Mouse (Mus musculus) layer of hippocampus, adult 2 months (tissue): ENCODE data around the gene Cnpy1. TPM values are rescaled to one million over a fixed set of nuclear protein-coding genes. Genes with fewer than 3 reads are reported as not detected.

ENCODE experiments used
- DNase-seq, 2 experiments: peaks; one replicate each; pipeline ENCODE4 v3.0.0; 2022; ENCODE audit warnings: low spot score in 2 of 2
- H3K27ac ChIP-seq: fragments of 200-600 bp; 2 replicates; pipeline ENCODE4 v1.8.1; 2022
- H3K4me3 ChIP-seq: fragments of 200-600 bp; 2 replicates; pipeline ENCODE4 v1.8.1; 2022; ENCODE audit warnings: mild to moderate bottlenecking
- CTCF ChIP-seq: fragments of 200-600 bp; conservative IDR thresholded peaks from 2 replicates; pipeline ENCODE4 v1.8.1; 2022; ENCODE audit warnings: antibody characterized with exemption, mild to moderate bottlenecking, moderate library complexity
- total RNA-seq, 2 experiments: library from RNA; stranded (reverse); gene quantifications; 2 replicates each; pipeline ENCODE4 v1.2.3; 2021

Gene Cnpy1
- total RNA-seq, 2 experiments from 2014 or later = 0.51 TPM; not detected in 1

DNA sequence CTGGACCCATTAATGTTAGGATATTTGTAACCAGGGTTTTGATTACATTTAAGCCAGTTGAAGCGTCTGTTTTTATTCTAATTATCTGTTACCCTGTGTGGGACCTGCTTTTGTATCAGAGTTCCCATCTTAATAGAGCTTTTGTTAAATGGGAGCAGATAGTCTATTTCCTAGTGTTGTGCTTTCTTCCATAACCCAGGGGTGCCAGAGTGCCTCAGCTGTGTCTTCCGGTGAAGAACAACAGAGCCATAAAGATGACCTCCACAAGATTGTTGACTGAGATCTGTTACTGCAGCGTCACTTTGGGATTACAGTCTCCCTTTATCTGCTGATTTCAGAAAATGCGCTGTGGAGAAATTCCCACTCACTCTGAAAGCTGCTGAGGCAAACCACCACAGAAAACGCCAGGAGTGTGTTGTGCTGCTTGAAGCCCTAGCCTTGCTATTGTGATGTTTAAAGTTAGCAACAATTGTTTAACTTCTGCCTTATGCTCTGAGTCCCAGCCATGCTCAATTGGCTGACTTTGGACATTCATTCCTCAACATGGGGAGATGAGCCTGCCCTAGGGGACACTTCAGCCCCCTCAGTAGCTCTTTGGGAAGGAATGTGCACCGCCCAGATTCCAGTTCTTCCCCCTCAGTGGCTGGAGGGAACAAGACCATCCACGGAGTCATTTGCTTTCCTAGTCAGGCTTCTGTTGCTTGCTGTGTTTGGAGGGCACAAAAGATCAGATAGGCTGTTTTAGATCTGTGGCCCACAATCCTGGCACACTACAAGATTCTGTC, 46.3 kb downstream of the Cnpy1 start:
- TF ChIP-seq CTCF = no peak
- H3K27ac ChIP-seq = no peak overlapping the region
- no peak overlapping the region for H3K4me3 ChIP-seq
- no peak for DNase-seq

DNA sequence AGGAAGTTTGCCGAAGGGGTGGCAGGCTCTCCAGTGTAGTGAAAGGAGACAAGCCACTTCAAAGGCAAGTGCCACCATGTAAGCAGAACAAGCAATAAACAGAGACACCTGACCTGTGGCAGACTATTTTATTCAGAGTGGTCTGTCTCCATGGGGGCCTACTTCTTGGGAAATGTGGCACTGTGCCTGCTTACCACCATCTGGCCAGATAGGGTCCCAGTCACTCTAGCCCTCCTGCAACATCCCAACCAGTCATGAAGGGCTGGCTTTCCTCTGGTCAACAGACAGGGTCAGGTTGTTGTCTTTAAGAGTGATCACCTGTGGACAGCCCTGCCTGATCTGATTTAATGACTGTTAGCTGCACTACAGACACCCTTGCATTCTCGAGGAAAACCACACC, 50.1 kb downstream of the Cnpy1 start:
- H3K4me3 ChIP-seq = no peak overlapping the region
- no peak for TF ChIP-seq CTCF
- no peak for DNase-seq
- no peak overlapping the region for H3K27ac ChIP-seq

DNA sequence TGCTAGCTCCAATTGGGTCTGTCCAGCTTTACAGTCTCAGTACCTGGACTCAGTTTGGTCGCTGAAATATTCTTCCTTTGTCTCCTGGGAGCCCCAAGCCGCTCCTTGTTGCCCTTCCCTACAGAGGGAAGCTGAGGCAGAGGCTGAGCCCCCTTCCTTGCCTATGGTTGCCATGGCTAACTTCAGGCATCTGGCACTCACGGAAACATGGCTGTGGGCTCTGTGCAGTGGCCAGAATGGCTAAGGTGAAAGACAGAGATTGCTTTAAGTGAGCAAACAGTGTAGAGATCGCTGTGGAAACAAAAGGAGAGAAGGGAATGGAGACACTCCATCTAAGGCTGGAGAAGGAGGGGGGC, 53.5 kb downstream of the Cnpy1 start:
- Histone ChIP-seq H3K27ac (no peak overlapping the region), H3K4me3 (no peak overlapping the region)
- no peak for DNase-seq
- TF ChIP-seq CTCF = no peak

DNA sequence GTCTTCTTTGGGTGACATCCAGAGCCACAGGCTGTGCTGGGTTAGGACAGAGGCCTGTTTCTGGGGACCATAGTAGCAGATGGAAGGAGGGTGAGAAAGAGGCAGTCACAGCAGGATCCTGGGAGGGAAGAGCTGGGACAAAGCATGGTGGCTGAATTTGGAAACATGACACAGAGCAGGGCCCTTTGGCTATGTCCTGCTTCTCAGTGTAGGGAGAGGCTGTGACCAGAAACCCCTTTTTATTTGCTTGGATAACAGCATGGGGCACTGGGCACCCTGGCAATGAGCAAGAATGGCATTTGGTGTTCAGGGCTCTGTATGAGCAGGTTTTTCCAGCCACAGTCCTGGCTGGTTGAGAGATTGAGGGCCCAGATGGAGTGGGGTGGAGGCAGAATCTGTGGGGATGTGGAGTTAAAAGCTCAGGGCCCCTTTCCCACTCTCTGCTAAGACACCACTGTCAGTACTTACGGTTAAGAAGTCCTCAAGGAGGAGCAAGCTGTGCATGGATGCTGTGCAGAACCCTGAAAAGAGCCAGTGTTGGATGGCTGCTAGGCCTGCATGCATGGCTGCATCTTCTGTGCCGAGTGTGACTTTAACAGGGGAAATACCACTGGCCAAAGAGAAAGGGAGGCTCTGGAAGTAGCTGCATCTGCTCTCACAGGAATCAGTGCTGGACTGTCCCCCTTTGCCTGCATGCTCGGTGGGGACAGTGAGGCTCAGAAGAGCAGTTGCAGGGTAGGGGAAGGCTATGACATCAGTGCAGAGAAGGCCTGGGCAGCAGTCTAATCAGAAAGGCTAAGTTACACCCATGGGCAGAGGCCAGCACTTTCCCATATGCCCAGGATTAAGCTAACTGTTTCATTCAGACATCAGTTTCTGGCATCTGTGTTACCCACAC, 54.2 kb downstream of the Cnpy1 start:
- Histone ChIP-seq H3K4me3 (no peak overlapping the region), H3K27ac (no peak overlapping the region)
- no peak for TF ChIP-seq CTCF
- no peak for DNase-seq

DNA sequence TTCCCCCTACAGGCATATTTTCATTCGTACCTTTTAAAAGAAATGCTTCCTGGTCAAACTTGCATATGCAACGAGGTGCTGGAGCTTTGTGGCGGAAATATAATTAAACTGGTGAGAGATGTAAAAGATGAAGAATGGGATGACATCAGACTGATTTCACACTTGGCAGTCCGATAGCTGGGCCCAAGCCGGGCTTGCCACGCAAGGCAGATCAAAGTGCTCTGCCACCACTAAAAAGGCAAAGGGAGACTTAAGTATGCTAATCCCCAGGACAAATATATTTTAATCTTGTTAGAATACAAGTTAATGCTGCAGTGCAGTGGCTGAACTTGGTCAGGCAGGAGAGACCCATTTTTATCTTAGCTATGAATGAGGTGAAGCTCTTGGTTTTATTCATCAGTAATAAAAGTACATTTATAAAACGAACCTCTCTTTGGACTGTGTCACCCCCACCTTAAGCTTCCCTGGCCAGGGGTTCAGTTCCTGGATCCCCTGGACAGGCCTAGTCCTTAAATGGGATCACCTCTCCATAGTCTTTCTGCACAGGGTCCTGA, 66.3 kb downstream of the Cnpy1 start:
- no peak for TF ChIP-seq CTCF
- no peak for DNase-seq
- Histone ChIP-seq H3K4me3 (no peak overlapping the region), H3K27ac (no peak overlapping the region)

DNA sequence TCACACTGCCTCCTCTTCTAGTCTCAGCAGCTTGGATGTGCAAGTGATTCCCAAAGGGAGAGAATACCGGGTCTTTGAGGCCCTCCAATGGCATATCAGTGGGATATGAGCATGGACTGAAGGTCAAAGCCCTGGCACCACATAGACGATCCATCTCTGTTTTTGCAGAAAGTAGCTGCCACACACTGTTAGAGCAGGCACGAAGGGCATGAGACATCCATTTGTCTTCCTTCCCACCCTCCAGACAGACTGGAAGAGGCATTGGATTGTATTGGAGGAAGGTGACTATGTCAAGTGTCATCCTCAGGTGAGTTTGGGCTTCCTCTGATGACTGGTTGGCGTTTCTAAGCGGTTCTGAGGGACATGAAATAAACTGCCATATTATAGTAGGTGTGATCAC, 67.3 kb downstream of the Cnpy1 start:
- H3K4me3 ChIP-seq = no peak overlapping the region
- H3K27ac ChIP-seq = no peak overlapping the region
- no peak for DNase-seq
- TF ChIP-seq CTCF = no peak

DNA sequence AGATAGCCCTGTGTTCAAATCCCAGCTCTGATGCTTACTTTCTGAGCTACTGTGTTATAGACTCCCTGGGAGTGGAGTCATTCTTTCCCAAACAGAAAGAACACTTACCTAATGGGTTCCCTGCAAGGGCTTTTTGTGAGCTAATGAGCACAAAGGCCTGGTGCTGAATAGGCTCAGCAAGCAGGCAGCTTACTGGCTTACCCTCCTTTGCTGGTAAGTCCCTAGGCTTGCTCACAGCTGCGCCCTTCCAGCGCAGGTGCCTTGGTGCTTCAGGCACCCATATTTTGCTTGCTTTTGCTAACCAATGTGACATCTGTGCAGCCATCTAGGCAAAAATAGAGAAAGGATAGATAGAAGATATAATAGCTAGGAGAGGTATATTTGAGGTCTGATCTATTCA, 69.0 kb downstream of the Cnpy1 start:
- H3K27ac ChIP-seq = no peak overlapping the region
- no peak for TF ChIP-seq CTCF
- no peak overlapping the region for H3K4me3 ChIP-seq
- DNase-seq = no peak

DNA sequence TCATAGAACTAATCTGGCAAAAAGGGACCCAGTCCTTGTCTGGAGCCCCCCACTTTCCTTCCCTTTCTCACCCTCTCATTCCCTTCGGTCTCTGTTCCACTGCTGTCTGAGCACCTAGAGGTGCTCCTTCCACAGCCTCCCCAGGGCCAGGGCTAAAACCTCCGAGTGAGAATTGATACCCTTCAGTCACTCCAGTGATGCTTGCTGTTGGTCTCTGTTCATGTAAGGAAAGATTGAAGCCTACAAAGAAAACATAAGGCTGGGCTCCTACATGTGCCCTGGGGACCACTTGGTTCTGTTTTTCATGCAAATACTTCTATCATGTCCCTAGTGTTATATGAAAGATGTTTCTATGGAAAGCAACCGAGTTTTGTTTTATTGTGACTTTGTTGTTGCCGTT, 69.6 kb downstream of the Cnpy1 start:
- no peak for DNase-seq
- H3K4me3 ChIP-seq = no peak overlapping the region
- H3K27ac ChIP-seq = no peak overlapping the region
- no peak for TF ChIP-seq CTCF

DNA sequence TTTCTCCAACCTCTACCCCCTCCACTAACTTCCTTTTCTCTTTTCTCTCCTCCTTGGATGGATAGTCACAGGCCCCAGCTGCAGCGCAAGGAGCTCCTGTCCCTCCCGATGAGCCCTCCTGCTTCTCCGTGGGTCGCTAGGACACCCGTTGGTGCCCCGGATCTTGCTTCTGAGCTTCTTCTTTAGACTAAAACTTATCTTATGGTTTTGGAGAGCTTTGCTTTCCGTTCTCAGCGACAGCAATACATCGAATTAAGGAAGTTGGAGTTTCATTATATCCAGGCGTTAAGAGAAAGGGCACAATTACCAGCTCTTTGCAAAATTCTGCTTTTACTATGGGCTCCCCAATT, 70.1 kb downstream of the Cnpy1 start:
- TF ChIP-seq CTCF = no peak
- Histone ChIP-seq H3K27ac (no peak overlapping the region), H3K4me3 (no peak overlapping the region)
- no peak for DNase-seq

DNA sequence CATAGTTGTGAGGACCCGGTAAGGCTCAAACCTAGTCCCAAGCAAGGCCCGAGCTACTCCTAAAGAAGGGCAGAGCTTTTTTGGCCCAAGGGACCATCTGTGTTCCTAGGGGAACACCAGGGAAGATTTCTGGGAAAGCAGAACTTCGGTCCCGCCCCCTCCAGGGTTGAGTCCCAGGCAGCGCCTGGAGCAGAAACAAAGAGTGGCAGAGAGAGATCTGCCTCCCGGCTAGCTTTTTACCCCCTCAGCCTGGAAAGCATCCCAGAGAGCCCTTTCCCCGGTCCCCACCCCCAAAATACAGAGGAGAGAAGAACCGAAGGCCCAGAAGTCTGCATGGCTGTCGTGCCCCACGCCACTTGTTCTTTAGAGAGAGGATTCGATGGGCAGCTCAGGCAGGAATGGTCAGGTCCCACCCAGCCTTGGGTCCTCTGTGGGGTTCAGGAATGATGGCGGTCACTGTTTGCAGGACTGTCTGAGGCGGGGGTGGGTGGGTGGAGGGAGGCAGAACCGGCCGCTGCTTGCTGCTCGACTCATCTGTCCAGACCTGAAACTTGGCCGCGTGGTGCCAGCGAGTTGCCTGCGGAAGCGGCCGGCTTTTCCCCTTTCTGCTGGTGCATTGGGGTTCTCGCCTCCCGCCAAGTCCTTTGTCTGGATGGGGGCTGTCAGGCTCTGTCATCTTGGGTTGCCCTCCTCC, 70.6 kb downstream of the Cnpy1 start:
- no peak for DNase-seq
- TF ChIP-seq CTCF = no peak
- Histone ChIP-seq H3K4me3 (no peak overlapping the region), H3K27ac (no peak overlapping the region)

DNA sequence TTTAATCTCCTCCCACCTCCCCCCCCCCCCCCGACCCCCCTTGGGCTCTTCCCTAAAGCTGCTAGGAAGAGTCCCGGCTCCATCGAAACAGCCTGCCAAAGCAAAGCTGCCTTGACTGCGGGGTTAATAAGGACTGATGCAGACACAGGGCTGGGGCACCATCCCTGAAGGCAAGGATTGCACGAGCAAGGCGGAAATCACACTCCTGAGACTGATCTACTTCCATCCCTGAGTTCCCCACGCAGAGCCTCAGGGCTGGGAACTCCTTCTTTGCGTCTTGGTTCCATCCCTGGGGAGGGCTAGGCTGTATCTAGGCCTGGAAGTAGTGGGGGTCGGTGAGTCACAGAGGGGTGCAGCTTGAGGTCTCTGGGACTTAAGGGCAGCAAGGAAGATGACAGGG, 71.5 kb downstream of the Cnpy1 start:
- H3K27ac ChIP-seq = no peak overlapping the region

DNA sequence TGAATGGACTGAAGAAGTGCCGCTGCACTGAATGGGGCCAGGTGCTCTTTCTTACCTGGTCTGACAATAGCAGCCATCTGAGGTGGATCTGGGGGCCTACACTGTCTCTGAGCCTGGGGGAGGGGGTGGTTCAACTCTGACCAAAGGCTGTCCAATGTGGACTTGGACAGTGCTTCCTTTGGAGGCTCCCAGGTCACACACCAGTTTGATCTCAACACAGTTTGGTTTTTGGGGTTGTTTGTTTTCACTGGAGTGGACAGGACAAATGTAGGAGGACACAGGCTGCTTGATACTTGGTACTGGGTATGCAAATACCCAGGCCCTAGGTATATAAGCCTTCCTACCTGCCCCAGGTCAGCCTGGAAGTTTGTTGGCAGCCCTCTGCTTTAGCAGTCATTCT, 71.9 kb downstream of the Cnpy1 start:
- no peak overlapping the region for H3K27ac ChIP-seq
- H3K4me3 ChIP-seq = no peak overlapping the region
- no peak for TF ChIP-seq CTCF
- no peak for DNase-seq

More for the DNA sequence above, 71.5 kb downstream of the Cnpy1 start:
- no peak overlapping the region for H3K4me3 ChIP-seq
- DNase-seq = no peak
- TF ChIP-seq CTCF = no peak
